Mouse (Mus musculus): ENCODE data around the gene Hsd17b13. TPM values are rescaled to one million over a fixed set of nuclear protein-coding genes. Genes with fewer than 3 reads are reported as not detected.

Hsd17b13 gene
- polyA plus RNA-seq, 1 experiment: not detected

GRCm38 (mm10) chr5:103993601-103994000, 16.4 kb upstream of the Hsd17b13 start:
- no peak overlapping the region for H3K4me3 ChIP-seq (ENCODE audit: insufficient read depth, low read length)
- H3K27ac ChIP-seq (ENCODE audit: insufficient read depth, low read depth, low read length): no peak overlapping the region
- H3K4me1 ChIP-seq (ENCODE audit: control insufficient read depth, insufficient read depth, low read length): peaks cover 4% of the 10 kb centered on the region; the same call in 1 of the 2 replicates
- TF ChIP-seq CTCF (IDR thresholded peaks at IDR 0.05; ENCODE audit: low read depth, low read length) (no peak), POLR2A (IDR thresholded peaks at IDR 0.05; ENCODE audit: borderline replicate concordance, low read depth, low read length) (no peak)

- no peaks in the 10 kb centered on the region for H3K4me1 ChIP-seq (ENCODE audit: control insufficient read depth, insufficient read depth, low read length)
- H3K27ac ChIP-seq (ENCODE audit: insufficient read depth, low read depth, low read length): no peak overlapping the region
- TF ChIP-seq CTCF (IDR thresholded peaks at IDR 0.05; ENCODE audit: low read depth, low read length): no peak
- TF ChIP-seq POLR2A (IDR thresholded peaks at IDR 0.05; ENCODE audit: borderline replicate concordance, low read depth, low read length): no peak
- H3K4me3 ChIP-seq (ENCODE audit: insufficient read depth, low read length): no peak overlapping the region
Measured at GRCm38 (mm10) chr5:103992831-103993230, 15.6 kb upstream of the Hsd17b13 start.

- TF ChIP-seq POLR2A (IDR thresholded peaks at IDR 0.05; ENCODE audit: borderline replicate concordance, low read depth, low read length) (no peak), CTCF (IDR thresholded peaks at IDR 0.05; ENCODE audit: low read depth, low read length) (no peak)
- Histone ChIP-seq H3K27ac (ENCODE audit: insufficient read depth, low read depth, low read length) (no peak overlapping the region), H3K4me3 (ENCODE audit: insufficient read depth, low read length) (no peak overlapping the region), H3K4me1 (ENCODE audit: control insufficient read depth, insufficient read depth, low read length) (peaks cover 3% of the 10 kb centered on the region; the same call in 1 of the 2 replicates)
Measured at GRCm38 (mm10) chr5:103980705-103981560, 3.7 kb upstream of the Hsd17b13 start.

GRCm38 (mm10) chr5:103977907-103978570, 829 bp upstream of the Hsd17b13 start:
- H3K4me3 ChIP-seq (ENCODE audit: insufficient read depth, low read length): no peak overlapping the region
- H3K27ac ChIP-seq (ENCODE audit: insufficient read depth, low read depth, low read length): no peak overlapping the region
- H3K4me1 ChIP-seq (ENCODE audit: control insufficient read depth, insufficient read depth, low read length): peaks cover 5% of the 10 kb centered on the region; the same call in 1 of the 2 replicates
- TF ChIP-seq CTCF (IDR thresholded peaks at IDR 0.05; ENCODE audit: low read depth, low read length): no peak
- TF ChIP-seq POLR2A (IDR thresholded peaks at IDR 0.05; ENCODE audit: borderline replicate concordance, low read depth, low read length): no peak

- TF ChIP-seq CTCF (IDR thresholded peaks at IDR 0.05; ENCODE audit: low read depth, low read length) (no peak), POLR2A (IDR thresholded peaks at IDR 0.05; ENCODE audit: borderline replicate concordance, low read depth, low read length) (no peak)
- Histone ChIP-seq H3K4me3 (ENCODE audit: insufficient read depth, low read length) (no peak overlapping the region), H3K4me1 (ENCODE audit: control insufficient read depth, insufficient read depth, low read length) (peaks cover 9% of the 10 kb centered on the region), H3K27ac (ENCODE audit: insufficient read depth, low read depth, low read length) (no peak overlapping the region)
Measured at GRCm38 (mm10) chr5:103975736-103976135, 1.5 kb downstream of the Hsd17b13 start.

GRCm38 (mm10) chr5:103972801-103973200, 4.4 kb downstream of the Hsd17b13 start:
- H3K4me3 ChIP-seq (ENCODE audit: insufficient read depth, low read length): peak overlapping the region; percentile 57
- H3K27ac ChIP-seq (ENCODE audit: insufficient read depth, low read depth, low read length): no peak overlapping the region
- no peak for TF ChIP-seq CTCF (IDR thresholded peaks at IDR 0.05; ENCODE audit: low read depth, low read length)
- no peak for TF ChIP-seq POLR2A (IDR thresholded peaks at IDR 0.05; ENCODE audit: borderline replicate concordance, low read depth, low read length)
- H3K4me1 ChIP-seq (ENCODE audit: control insufficient read depth, insufficient read depth, low read length): peaks cover 6% of the 10 kb centered on the region

- TF ChIP-seq CTCF (IDR thresholded peaks at IDR 0.05; ENCODE audit: low read depth, low read length) (no peak), POLR2A (IDR thresholded peaks at IDR 0.05; ENCODE audit: borderline replicate concordance, low read depth, low read length) (no peak)
- peak overlapping the region; percentile 57 for H3K4me3 ChIP-seq (ENCODE audit: insufficient read depth, low read length)
- H3K4me1 ChIP-seq (ENCODE audit: control insufficient read depth, insufficient read depth, low read length): peaks cover 6% of the 10 kb centered on the region
- no peak overlapping the region for H3K27ac ChIP-seq (ENCODE audit: insufficient read depth, low read depth, low read length)
Measured at GRCm38 (mm10) chr5:103972379-103972778, 4.8 kb downstream of the Hsd17b13 start.

GRCm38 (mm10) chr5:103971051-103971450, 6.2 kb downstream of the Hsd17b13 start:
- Histone ChIP-seq H3K4me3 (ENCODE audit: insufficient read depth, low read length) (no peak overlapping the region), H3K4me1 (ENCODE audit: control insufficient read depth, insufficient read depth, low read length) (peaks cover 6% of the 10 kb centered on the region), H3K27ac (ENCODE audit: insufficient read depth, low read depth, low read length) (no peak overlapping the region)
- TF ChIP-seq POLR2A (IDR thresholded peaks at IDR 0.05; ENCODE audit: borderline replicate concordance, low read depth, low read length) (no peak), CTCF (IDR thresholded peaks at IDR 0.05; ENCODE audit: low read depth, low read length) (no peak)

- Histone ChIP-seq H3K27ac (ENCODE audit: insufficient read depth, low read depth, low read length) (no peak overlapping the region), H3K4me1 (ENCODE audit: control insufficient read depth, insufficient read depth, low read length) (no peaks in the 10 kb centered on the region), H3K4me3 (ENCODE audit: insufficient read depth, low read length) (no peak overlapping the region)
- TF ChIP-seq CTCF (IDR thresholded peaks at IDR 0.05; ENCODE audit: low read depth, low read length) (no peak), POLR2A (IDR thresholded peaks at IDR 0.05; ENCODE audit: borderline replicate concordance, low read depth, low read length) (no peak)
Measured at GRCm38 (mm10) chr5:103962935-103963429, 14.2 kb downstream of the Hsd17b13 start.

- H3K27ac ChIP-seq (ENCODE audit: insufficient read depth, low read depth, low read length): no peak overlapping the region
- H3K4me3 ChIP-seq (ENCODE audit: insufficient read depth, low read length): no peak overlapping the region
- TF ChIP-seq POLR2A (IDR thresholded peaks at IDR 0.05; ENCODE audit: borderline replicate concordance, low read depth, low read length): no peak
- no peak for TF ChIP-seq CTCF (IDR thresholded peaks at IDR 0.05; ENCODE audit: low read depth, low read length)
- H3K4me1 ChIP-seq (ENCODE audit: control insufficient read depth, insufficient read depth, low read length): no peaks in the 10 kb centered on the region
Measured at GRCm38 (mm10) chr5:103954638-103955037, 22.6 kb downstream of the Hsd17b13 start.
